Mouse (Mus musculus) olfactory bulb, adult 2 months (tissue): Measurements from ENCODE around the gene Ccnyl1.

Experiments
- CTCF ChIP-seq: fragments of 200-500 bp; IDR thresholded peaks from 2 replicates; pipeline ENCODE4 v1.5.1; 2012; ENCODE audit warnings: low read depth, mild to moderate bottlenecking, low read length, moderate library complexity; ENCODE audit not compliant: insufficient read depth
- POLR2A ChIP-seq: fragments of 200-500 bp; IDR thresholded peaks from 2 replicates; pipeline ENCODE4 v1.6.1; 2012; ENCODE audit warnings: mild to moderate bottlenecking, low read depth, low read length, moderate library complexity; ENCODE audit not compliant: insufficient read depth

- TF ChIP-seq CTCF (no peak), POLR2A (no peak)
Measured at GRCm38 (mm10) chr1:64737502-64738179, 47.4 kb downstream of the Ccnyl1 start, which contains the start of gene Fzd5.
